Mouse (Mus musculus) T-helper 17 cell (primary cell): ENCODE results near the gene 1600002K03Rik.
"Not testable (repeated sequence)": the region's sequence is repeated elsewhere in the genome, so short reads cannot be mapped to it uniquely, and the experiment has no call there.

ENCODE experiments used
- in situ Hi-C, 2 experiments: fragments of 300-600 bp; cut with MboI, MseI; formaldehyde crosslinking; loops; 1 replicate in 1 of 2; 2 replicates in 1 of 2; pipeline ENCODE4 v1.15.1; 2025; ENCODE audit warnings: high pct_unique_total_duplicates in 2 of 2

The 1600002K03Rik gene

DNA sequence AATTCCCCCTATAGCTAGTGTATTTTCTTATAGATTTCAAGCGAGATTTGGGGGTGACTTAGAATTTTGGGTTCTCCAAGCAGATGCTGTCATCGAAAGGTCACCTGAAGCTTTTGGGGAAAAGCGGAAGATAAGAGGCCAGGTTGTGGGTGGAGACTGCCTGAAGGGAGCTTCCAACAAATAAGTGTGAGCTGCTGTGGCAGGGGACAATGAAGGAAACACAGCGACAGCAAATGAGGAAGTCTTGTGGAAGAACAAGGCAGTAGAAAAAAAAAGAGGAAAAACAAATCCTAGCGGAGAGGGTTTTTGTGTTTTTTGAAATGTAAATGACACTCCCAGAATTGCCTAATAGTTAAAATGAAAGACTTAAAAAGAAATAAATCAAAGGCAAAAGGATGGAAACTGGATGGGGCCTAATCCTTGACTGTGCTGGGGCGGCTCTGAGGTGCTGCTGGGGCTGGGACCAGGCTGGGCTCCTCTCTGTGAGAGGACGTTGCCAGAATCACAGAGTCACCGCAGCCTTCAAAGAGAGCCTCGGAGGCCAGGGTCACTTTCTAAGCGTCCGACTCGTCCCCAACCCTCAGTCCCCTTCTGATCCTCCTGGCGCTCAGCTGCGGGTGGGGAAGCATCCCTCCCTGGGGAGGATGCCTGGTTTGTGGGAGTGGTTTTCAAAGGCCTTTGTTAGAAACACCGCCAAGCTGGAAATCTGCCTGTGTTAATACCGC is 42.5 kb downstream of the 1600002K03Rik start:
- in situ Hi-C loops = no loop called here

DNA sequence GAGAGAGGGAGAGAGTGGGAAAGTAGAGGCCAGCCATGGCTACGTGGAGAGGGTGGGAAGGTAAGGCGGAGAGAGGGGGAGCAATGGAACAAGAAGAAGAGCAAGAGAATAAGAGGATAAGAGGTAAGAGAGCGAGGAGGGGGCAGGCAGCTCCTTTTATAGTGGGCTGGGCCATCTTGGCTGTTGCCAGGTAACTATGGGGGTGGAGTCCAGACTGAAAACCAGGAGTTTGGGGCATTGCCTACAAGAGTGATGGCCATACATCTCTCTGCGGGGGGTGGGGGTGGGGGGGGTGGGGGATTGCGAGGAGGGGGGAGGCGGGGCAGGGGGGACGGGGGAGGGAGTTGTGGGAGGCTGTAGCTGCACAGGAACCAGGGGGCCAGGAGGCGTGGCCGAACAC is 47.9 kb downstream of the 1600002K03Rik start:
- in situ Hi-C loops = no loop called here

- in situ Hi-C loops = not testable (repeated sequence)
Measured at GRCm38 (mm10) chr10:80223137-80223536, 50.4 kb downstream of the 1600002K03Rik start.
